Mouse (Mus musculus): ENCODE data around the gene Gm17334.

DNA sequence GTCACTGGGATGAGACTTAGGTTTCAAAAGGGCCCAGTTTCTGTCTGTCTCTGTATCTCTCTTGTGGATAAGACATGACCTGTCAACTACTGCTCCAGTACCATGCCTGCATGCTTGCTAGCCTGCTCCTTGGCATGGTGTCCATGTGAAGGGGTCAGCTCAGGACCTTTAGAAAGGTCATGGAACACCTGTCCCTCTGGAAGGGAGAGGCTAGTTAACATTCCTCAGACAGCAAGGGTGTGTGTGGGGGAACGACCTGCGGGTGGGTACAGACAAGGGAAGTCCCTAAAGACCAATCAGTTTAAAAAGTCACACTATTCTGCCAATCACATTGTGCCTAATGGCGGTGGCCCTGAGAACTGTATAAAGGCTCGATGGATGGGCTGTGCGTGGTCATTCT is 28.0 kb upstream of the Gm17334 start:
- TF ChIP-seq CTCF (IDR thresholded peaks at IDR 0.05; ENCODE audit: insufficient read depth, low read length) (no peak), POLR2A (IDR thresholded peaks at IDR 0.05; ENCODE audit: borderline replicate concordance, extremely low read depth, low read depth, low read length) (no peak)

Data from lung, adult 2 months (tissue).